Mouse (Mus musculus) layer of hippocampus, adult 2 months (tissue): ENCODE data around the gene Syne1. TPM values are rescaled to one million over a fixed set of nuclear protein-coding genes. Genes with fewer than 3 reads are reported as not detected.

Experiments used
- DNase-seq, 2 experiments: peaks; one replicate each; pipeline ENCODE4 v3.0.0; 2022; ENCODE audit warnings: low spot score in 2 of 2
- H3K27ac ChIP-seq: fragments of 200-600 bp; 2 replicates; pipeline ENCODE4 v1.8.1; 2022
- H3K4me3 ChIP-seq: fragments of 200-600 bp; 2 replicates; pipeline ENCODE4 v1.8.1; 2022; ENCODE audit warnings: mild to moderate bottlenecking
- CTCF ChIP-seq: fragments of 200-600 bp; conservative IDR thresholded peaks from 2 replicates; pipeline ENCODE4 v1.8.1; 2022; ENCODE audit warnings: antibody characterized with exemption, mild to moderate bottlenecking, moderate library complexity
- total RNA-seq, 2 experiments: library from RNA; stranded (reverse); gene quantifications; 2 replicates each; pipeline ENCODE4 v1.2.3; 2021

The Syne1 gene
- total RNA-seq, 2 experiments from 2014 or later: 307 to 317 TPM

GRCm38 (mm10) chr10:5305555-5305954, 245.7 kb downstream of the Syne1 start:
- TF ChIP-seq CTCF: peak; percentile 54
- Histone ChIP-seq H3K4me3 (no peak overlapping the region), H3K27ac (no peak overlapping the region)
- no peak for DNase-seq

- H3K4me3 ChIP-seq: no peak overlapping the region
- DNase-seq: no peak
- TF ChIP-seq CTCF: no peak
- no peak overlapping the region for H3K27ac ChIP-seq
These were observed 255.9 kb downstream of the Syne1 start for GRCm38 (mm10) chr10:5295291-5295891.

GRCm38 (mm10) chr10:5289575-5289909, 261.7 kb downstream of the Syne1 start:
- H3K27ac ChIP-seq: peak overlapping the region; percentile 86

GRCm38 (mm10) chr10:5288716-5289574, 262.3 kb downstream of the Syne1 start:
- Histone ChIP-seq H3K27ac (peak overlapping the region; percentile 86), H3K4me3 (peak overlapping the region; percentile 43)
- DNase-seq: peak; percentile 58 to 66
- peak; percentile 65 for TF ChIP-seq CTCF

More at GRCm38 (mm10) chr10:5289575-5289909, 261.7 kb downstream of the Syne1 start:
- no peak overlapping the region for H3K4me3 ChIP-seq
- no peak for TF ChIP-seq CTCF
- no peak for DNase-seq

- Histone ChIP-seq H3K27ac (peak overlapping the region; percentile 86), H3K4me3 (peak overlapping the region; percentile 43; the same call in 1 of the 2 replicates)
- DNase-seq: no peak
- no peak for TF ChIP-seq CTCF
These were observed 263.0 kb downstream of the Syne1 start for GRCm38 (mm10) chr10:5288262-5288661.

GRCm38 (mm10) chr10:5275769-5276168, 275.5 kb downstream of the Syne1 start:
- TF ChIP-seq CTCF: no peak
- no peak overlapping the region for H3K4me3 ChIP-seq
- H3K27ac ChIP-seq: no peak overlapping the region
- no peak for DNase-seq

- no peak for DNase-seq
- H3K27ac ChIP-seq: no peak overlapping the region
- no peak for TF ChIP-seq CTCF
- no peak overlapping the region for H3K4me3 ChIP-seq
These were observed 280.6 kb downstream of the Syne1 start for GRCm38 (mm10) chr10:5270641-5271040.

GRCm38 (mm10) chr10:5264418-5264817, 286.9 kb downstream of the Syne1 start:
- no peak for TF ChIP-seq CTCF
- H3K4me3 ChIP-seq: no peak overlapping the region
- no peak for DNase-seq
- H3K27ac ChIP-seq: peak overlapping the region; percentile 11; the same call in 1 of the 2 replicates

GRCm38 (mm10) chr10:5262636-5263035, 288.6 kb downstream of the Syne1 start:
- TF ChIP-seq CTCF: no peak
- DNase-seq: no peak
- Histone ChIP-seq H3K4me3 (no peak overlapping the region), H3K27ac (no peak overlapping the region)

GRCm38 (mm10) chr10:5256686-5257085, 294.6 kb downstream of the Syne1 start:
- no peak overlapping the region for H3K27ac ChIP-seq
- no peak for DNase-seq
- TF ChIP-seq CTCF: no peak
- H3K4me3 ChIP-seq: no peak overlapping the region

GRCm38 (mm10) chr10:5253752-5254151, 297.5 kb downstream of the Syne1 start:
- Histone ChIP-seq H3K4me3 (no peak overlapping the region), H3K27ac (no peak overlapping the region)
- DNase-seq: no peak
- no peak for TF ChIP-seq CTCF

GRCm38 (mm10) chr10:5250702-5251101, 300.6 kb downstream of the Syne1 start:
- no peak overlapping the region for H3K27ac ChIP-seq
- H3K4me3 ChIP-seq: no peak overlapping the region
- TF ChIP-seq CTCF: no peak
- DNase-seq: no peak

- H3K27ac ChIP-seq: no peak overlapping the region
- TF ChIP-seq CTCF: no peak
- H3K4me3 ChIP-seq: no peak overlapping the region
- no peak for DNase-seq
These were observed 311.6 kb downstream of the Syne1 start for GRCm38 (mm10) chr10:5239680-5240079.

- Histone ChIP-seq H3K27ac (no peak overlapping the region), H3K4me3 (no peak overlapping the region)
- DNase-seq: no peak
- TF ChIP-seq CTCF: no peak
These were observed 314.4 kb downstream of the Syne1 start for GRCm38 (mm10) chr10:5236926-5237325.
